Mouse (Mus musculus): ENCODE measurements around the gene Trh.

The Trh gene

DNA sequence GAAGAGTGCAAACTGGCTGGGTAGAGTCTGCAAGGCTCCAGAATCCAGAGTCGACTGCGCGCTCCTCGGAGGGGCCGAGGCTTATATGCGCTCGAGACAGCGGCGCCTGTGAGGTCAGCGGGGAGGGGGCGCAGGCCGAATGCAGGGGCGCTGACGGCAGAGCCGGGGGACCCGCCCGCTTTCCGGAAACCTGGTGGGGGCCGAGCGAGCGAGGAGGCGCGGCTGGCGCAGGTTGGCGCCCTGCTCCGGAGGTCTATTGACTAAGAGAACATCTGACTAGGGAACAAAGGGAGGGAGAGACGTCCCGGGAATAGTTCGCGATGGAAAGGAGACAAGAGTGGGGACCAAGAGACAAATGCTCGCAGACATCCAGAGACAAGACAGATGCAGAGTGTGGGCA is at the start of gene Trh:
Trh (minus strand) TSS at position 60 of the 400 bp plus-strand sequence.
- no peak for DNase-seq (ENCODE audit: low spot score in 2 of 2)

GRCm38 (mm10) chr6:92290826-92291225 is 46.4 kb upstream of the Trh start:
- no peak for DNase-seq (ENCODE audit: low spot score in 2 of 2)

GRCm38 (mm10) chr6:92286889-92287288 is 42.4 kb upstream of the Trh start:
- no peak for DNase-seq (ENCODE audit: low spot score in 2 of 2)

- peak; percentile 74 to 80 for DNase-seq (ENCODE audit: low spot score in 2 of 2)
Observed at GRCm38 (mm10) chr6:92286258-92286888, 41.9 kb upstream of the Trh start.

GRCm38 (mm10) chr6:92285559-92285958 is 41.1 kb upstream of the Trh start:
- DNase-seq (ENCODE audit: low spot score in 2 of 2) = no peak

GRCm38 (mm10) chr6:92277179-92277578 is 32.7 kb upstream of the Trh start:
- no peak for DNase-seq (ENCODE audit: low spot score in 2 of 2)

GRCm38 (mm10) chr6:92273652-92274322 is 29.3 kb upstream of the Trh start:
- no peak for DNase-seq (ENCODE audit: low spot score in 2 of 2)

DNA sequence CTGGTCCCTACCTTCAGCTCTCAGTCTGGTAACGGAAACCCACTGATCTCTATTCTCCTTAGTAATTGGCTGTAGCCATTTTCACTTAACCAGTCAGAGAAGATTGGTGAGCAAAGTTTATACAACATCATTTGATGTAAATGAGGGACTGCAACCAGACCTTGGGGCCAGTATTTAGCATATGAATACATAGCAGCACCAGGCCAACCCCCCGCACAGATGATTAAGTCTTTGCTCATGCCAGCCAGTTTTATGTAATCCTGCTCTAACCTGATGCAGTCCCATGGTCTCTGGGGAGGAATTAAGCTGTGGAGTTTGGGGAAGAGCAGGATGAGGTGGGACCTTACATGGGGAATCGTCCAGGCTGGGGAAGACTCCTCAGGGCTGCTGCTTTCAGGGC is 28.2 kb upstream of the Trh start:
- no peak for DNase-seq (ENCODE audit: low spot score in 2 of 2)

DNA sequence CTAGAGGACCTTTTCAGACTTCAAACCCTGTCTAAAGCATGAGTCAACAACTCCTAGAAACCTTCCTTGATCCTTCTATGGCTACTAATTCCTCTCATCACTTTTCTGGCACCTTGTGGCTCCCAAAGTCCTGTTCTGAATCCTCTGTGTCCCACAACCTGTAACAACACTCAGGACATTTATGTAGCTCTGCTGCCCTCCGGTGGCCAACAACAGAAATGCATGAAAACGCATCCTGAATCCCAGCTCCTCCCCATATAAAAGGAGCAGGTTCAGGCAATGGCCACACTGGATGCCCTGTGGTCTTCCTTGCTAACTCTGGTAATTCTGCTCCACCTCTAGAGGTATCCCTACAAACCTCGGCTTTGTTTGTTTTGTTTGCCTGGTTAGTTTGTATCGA is 24.6 kb upstream of the Trh start:
- DNase-seq (ENCODE audit: low spot score in 2 of 2) = peak; percentile 70 to 76

DNA sequence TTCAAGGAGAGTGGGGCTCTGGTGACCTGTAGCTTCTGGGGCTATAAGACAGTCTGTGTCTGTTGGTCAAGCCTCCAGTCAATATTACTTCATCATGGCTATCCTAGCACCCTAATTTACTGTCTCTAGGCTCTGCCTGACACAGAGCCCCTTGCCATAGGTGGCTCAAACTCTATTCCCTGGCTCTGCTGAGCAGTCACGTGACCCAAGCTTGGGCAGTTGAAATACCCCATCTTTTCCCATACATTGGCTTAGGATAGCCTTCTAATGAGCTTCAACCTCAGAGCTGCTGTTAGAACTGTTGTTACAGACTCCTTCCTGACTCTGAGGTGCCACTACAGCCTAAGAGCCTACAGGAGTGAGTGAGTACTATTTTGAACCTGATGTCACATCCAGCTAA is 23.6 kb upstream of the Trh start:
- DNase-seq (ENCODE audit: low spot score in 2 of 2) = no peak

- no peak for DNase-seq (ENCODE audit: low spot score in 2 of 2)
Observed at GRCm38 (mm10) chr6:92261162-92261843, 16.9 kb upstream of the Trh start.

DNA sequence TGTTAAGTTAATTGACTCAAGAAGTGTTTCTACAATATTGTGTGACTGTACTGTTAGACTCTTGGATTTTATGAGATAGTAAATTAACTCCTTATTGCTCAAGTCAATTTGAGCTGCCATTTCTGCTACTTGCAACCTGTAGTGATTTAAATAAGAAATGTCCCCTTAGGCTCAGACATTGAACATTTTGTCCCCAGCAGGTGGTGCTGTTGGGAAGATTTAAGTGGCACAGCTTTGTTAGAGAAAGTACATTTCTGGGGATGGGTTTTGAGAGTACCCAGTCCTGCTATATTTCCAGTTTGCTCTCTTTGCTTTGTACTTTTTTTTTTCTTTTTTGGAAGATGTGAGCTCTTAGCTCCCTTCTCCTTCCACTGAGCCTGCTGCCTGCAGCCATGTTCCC is 10.9 kb upstream of the Trh start:
- DNase-seq (ENCODE audit: low spot score in 2 of 2) = no peak

GRCm38 (mm10) chr6:92253253-92253870 is 8.9 kb upstream of the Trh start:
- no peak for DNase-seq (ENCODE audit: low spot score in 2 of 2)

DNA sequence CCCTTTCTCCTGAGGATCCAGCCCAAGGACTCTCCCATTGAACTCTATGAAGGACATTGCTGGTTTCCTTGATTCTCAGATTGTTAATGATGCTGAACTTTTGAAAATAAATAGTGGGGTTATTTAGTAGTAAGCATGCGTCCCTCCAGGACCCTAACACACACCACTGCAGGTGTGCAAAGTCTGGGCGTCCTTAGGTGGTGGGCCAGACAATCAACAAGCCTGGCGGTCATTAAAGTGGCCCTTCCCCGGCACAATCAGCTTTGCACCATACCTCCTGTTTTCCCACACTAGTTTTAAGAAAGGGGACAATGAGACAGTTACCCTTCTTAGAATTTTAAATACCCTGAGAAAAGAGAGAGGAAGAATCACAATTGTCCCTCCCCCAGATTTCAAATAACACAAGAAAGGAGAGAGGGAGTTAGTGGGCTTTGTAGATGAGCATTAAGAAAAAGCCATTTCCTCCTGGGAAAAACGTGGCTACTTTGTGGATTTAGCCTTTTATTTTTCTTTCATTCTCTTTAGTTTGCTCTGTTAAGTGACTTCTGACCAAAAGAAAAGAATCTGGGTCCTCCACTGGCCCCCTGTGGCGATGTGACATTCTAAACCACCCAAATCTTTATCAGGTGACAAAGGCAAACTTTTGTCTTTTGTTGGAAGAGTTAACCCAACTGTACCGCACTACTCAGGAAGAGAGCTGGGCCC is 2.9 kb upstream of the Trh start:
- DNase-seq (ENCODE audit: low spot score in 2 of 2) = no peak

GRCm38 (mm10) chr6:92246335-92246734 is 1.9 kb upstream of the Trh start:
- no peak for DNase-seq (ENCODE audit: low spot score in 2 of 2)

DNA sequence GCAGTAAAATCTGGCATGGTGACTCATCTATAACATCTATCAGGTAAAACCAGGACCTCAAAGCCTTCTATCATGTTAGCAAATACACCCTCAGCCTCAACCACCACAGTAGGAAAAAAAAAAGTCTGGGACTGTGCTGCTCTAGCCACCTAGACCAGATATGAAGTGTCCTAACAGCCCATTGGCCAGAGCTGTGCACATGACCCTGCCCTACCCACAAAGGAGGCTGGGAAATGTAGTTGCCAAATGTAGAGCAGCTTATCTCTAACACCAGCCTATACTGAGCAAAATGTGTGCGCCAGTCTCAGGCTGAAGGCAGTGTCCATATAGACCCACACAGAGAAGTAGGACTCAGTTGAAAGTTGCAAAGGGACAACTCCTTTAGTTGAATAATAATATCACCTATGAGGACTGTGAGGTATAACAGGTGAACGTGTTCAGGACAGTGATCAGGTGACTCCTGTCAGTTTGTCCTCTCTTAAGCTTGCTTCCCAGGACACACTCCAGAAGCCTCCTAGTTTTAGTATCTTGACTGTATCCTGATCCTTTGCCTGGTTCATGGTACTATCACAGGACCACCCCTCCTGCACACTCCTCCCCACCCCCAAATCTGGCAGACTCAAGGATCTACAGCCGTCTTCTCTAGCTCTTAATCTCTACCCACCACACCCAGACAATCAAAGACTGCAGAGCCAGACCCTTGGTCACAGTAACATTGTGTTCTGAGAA is 3.1 kb downstream of the Trh start:
- DNase-seq (ENCODE audit: low spot score in 2 of 2) = peak in 1 of 2 experiments; percentile 52

DNA sequence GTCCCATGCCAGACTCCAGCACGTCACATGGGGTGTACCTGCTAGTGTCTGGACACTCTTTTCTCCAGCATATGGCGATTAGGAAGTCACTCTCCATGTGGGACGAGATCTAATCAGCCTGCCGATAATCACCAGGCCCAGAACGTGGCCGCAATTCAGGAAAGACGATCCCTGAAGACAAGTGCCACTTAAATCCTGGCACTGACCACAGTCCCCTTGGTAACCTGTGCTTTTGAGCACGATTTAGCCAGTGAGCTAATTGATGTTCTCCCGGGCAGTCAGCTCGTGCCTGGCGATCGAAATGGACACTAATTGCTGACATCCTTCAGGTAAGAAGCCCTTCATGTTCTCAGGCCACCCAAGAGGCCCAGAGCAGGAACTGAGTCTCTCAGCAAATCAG is 9.4 kb downstream of the Trh start:
- DNase-seq (ENCODE audit: low spot score in 2 of 2) = no peak

- DNase-seq (ENCODE audit: low spot score in 2 of 2) = no peak
Observed at GRCm38 (mm10) chr6:92231762-92232161, 12.7 kb downstream of the Trh start.

GRCm38 (mm10) chr6:92231356-92231755 is 13.1 kb downstream of the Trh start:
- no peak for DNase-seq (ENCODE audit: low spot score in 2 of 2)

DNA sequence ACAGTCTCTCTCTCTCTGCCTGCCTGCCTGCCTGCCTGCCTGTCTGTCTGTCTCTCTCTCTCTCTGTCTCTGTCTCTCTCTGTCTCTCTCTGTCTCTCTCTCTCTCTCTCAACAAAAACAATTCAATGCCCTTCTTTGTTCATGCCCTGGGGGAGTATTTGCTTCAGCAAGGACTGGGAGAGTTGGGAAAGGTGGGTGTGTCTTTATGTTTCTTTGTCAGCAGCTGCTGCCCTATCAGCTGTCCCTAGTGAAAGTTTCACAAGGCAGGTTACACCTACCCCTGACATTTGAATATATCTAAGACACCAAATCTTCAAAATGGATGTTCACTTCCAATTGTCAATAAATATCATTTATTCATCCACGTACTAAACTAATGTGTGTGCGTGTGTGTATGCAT is 14.9 kb downstream of the Trh start:
- no peak for DNase-seq (ENCODE audit: low spot score in 2 of 2)

DNA sequence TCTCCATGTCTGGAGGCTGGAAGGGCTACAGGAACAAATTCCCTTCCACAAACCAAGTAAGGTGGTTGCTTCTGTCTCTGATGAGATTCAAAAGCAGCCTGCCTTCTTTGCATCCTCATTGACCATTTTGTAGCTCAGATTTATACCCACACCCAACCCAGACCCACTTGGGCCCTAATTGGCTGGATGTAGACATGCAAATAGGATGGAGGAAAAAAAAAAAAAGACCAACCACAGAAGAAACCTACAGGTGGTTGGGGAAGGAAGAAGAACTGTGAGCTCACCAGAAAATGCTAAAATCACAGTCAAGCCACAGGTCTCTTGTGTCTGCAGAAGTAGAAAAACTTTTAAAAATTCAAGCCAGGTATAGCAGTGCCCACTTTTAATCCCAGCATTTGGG is 15.3 kb downstream of the Trh start:
- no peak for DNase-seq (ENCODE audit: low spot score in 2 of 2)
